Mouse (Mus musculus): ENCODE measurements around the gene Olfr895.

Gene Olfr895

GRCm38 (mm10) chr9:38267551-38267950, at the start of gene Olfr895:
TSS of gene Olfr895 (plus strand) at chr9:38267851.
- DNase-seq (ENCODE audit: extremely low spot score, low read depth, low spot score): no peak

GRCm38 (mm10) chr9:38252474-38252873, 15.2 kb upstream of the Olfr895 start, which contains the start of gene Olfr143:
TSS of gene Olfr143 (plus strand) at chr9:38252774.
- no peak for DNase-seq (ENCODE audit: extremely low spot score, low read depth, low spot score)

GRCm38 (mm10) chr9:38290807-38291206, 23.2 kb downstream of the Olfr895 start, which contains the start of gene Olfr896-ps1:
TSS of gene Olfr896-ps1 (plus strand) at chr9:38291107.
- DNase-seq (ENCODE audit: extremely low spot score, low read depth, low spot score): no peak
